Mouse (Mus musculus) C2C12 (cell line): ENCODE data around the gene Itpkc.

Experiments
- CEBPB ChIP-seq: IDR thresholded peaks from one replicate; pipeline ENCODE4 v1.6.1; 2011; ENCODE audit warnings: low read depth, mild to moderate bottlenecking, control low read depth, moderate library complexity
- CTCF ChIP-seq: IDR thresholded peaks from one replicate; pipeline ENCODE4 v1.5.1; 2011; ENCODE audit not compliant: control insufficient read depth, insufficient read depth, insufficient read length
- FOSL1 ChIP-seq: IDR thresholded peaks from one replicate; pipeline ENCODE4 v1.8.0; 2011; ENCODE audit warnings: mild to moderate bottlenecking, low read length; ENCODE audit not compliant: poor library complexity, insufficient read depth, severe bottlenecking
- MAX ChIP-seq: IDR thresholded peaks from one replicate; pipeline ENCODE4 v1.6.1; 2011; ENCODE audit warnings: mild to moderate bottlenecking, control low read depth
- MYOG ChIP-seq: IDR thresholded peaks from one replicate; pipeline ENCODE4 v1.6.1; 2011; ENCODE audit not compliant: control insufficient read depth, insufficient read length; ENCODE audit errors: extremely low read depth
- USF1 ChIP-seq: IDR thresholded peaks from one replicate; pipeline ENCODE4 v1.6.1; 2011; ENCODE audit warnings: low read depth, mild to moderate bottlenecking, control low read depth, moderate library complexity

DNA sequence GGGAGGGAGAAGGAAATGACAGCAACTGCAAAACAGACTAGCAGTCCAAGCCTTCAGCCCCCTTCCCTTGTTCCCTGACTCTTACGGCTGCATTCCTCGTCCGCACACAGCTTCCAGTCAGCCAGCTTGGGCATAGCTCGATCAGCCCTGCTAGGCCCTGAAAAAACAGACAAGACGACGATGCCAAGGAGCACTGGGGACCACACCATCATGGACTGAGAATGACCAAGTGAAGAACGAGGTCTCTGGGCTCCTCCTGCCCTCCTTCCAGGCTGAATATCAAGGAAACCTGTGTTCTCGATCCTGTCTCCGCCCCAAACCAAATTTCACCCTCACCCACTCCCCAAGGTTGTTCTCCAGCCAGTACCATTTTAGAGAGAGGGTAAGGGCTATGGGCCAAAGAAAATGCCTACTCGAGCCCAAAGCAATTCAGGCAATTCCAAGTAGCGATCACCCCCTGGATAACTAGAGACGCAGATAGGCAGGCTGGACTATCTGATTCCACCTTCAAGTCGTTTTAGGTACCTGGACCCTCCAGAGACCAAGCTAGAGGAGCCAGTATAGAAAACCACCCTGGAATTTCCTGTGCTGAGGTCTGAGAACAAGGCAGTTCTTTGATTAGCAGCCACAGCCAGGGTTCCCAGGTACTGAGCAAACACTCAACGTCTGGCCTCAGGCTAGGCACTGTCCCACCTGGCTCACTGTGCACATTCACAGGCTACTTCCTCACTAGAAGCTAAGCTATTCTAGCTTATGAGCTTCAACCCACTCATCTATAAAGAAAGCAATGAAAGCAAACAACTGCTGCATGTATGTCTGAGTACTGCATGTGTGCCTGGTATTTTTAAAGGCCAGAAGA, 47.4 kb downstream of the Itpkc start, which contains the start of the genes Gm21983 and Mia:
- no peak for TF ChIP-seq CTCF
- no peak for TF ChIP-seq CEBPB
- no peak for TF ChIP-seq USF1
- TF ChIP-seq MAX: no peak
- no peak for TF ChIP-seq FOSL1
- no peak for TF ChIP-seq MYOG
